Mouse (Mus musculus) kidney, postnatal 36 days (tissue): Measurements from ENCODE around the gene Rab1b.
"Not testable (repeated sequence)": the region's sequence is repeated elsewhere in the genome, so short reads cannot be mapped to it uniquely, and the experiment has no call there.

Source experiments
- DNase-seq, 2 experiments: peaks; one replicate each; pipeline ENCODE4 v3.0.0; 2021 to 2022; ENCODE audit warnings: mixed read lengths in 2 of 2

Gene Rab1b

GRCm38 (mm10) chr19:5106731-5107191, at the start of gene Rab1b:
TSS of gene Rab1b (minus strand) at chr19:5107072.
- peak; percentile 98 to 99 for DNase-seq

GRCm38 (mm10) chr19:5152261-5152660, 45.4 kb upstream of the Rab1b start:
- no peak for DNase-seq

- no peak for DNase-seq
Measured at GRCm38 (mm10) chr19:5151741-5152140, 44.9 kb upstream of the Rab1b start.

- peak; percentile 40 to 72 for DNase-seq
Measured at GRCm38 (mm10) chr19:5151331-5151730, 44.5 kb upstream of the Rab1b start.

- no peak for DNase-seq
Measured at GRCm38 (mm10) chr19:5150358-5150757, 43.5 kb upstream of the Rab1b start.

- DNase-seq: not testable (repeated sequence)
Measured at GRCm38 (mm10) chr19:5149041-5149440, 42.2 kb upstream of the Rab1b start.

GRCm38 (mm10) chr19:5139640-5140039, 32.8 kb upstream of the Rab1b start:
- DNase-seq: peak; percentile 60 to 85

- no peak for DNase-seq
Measured at GRCm38 (mm10) chr19:5131237-5131636, 24.4 kb upstream of the Rab1b start.

- DNase-seq: peak; percentile 7 to 22
Measured at GRCm38 (mm10) chr19:5129770-5130169, 22.9 kb upstream of the Rab1b start.

GRCm38 (mm10) chr19:5124055-5124614, 17.3 kb upstream of the Rab1b start:
- no peak for DNase-seq

GRCm38 (mm10) chr19:5123241-5123640, 16.4 kb upstream of the Rab1b start:
- no peak for DNase-seq

- no peak for DNase-seq
Measured at GRCm38 (mm10) chr19:5122492-5122891, 15.6 kb upstream of the Rab1b start.

GRCm38 (mm10) chr19:5118384-5118698, 11.5 kb upstream of the Rab1b start, which contains the start of gene Klc2:
TSS of gene Klc2 (minus strand) at chr19:5118560.
- no peak for DNase-seq

GRCm38 (mm10) chr19:5117494-5118383, 10.9 kb upstream of the Rab1b start:
- DNase-seq: peak; percentile 90 to 94

- no peak for DNase-seq
Measured at GRCm38 (mm10) chr19:5113783-5114182, 6.9 kb upstream of the Rab1b start.

- DNase-seq: peak in 1 of 2 experiments; percentile 68
Measured at GRCm38 (mm10) chr19:5109659-5110453, 3.0 kb upstream of the Rab1b start.

GRCm38 (mm10) chr19:5108702-5109101, 1.8 kb upstream of the Rab1b start:
- DNase-seq: peak; percentile 56 to 86

- peak; percentile 71 to 77 for DNase-seq
Measured at GRCm38 (mm10) chr19:5108271-5108575, 1.4 kb upstream of the Rab1b start.

GRCm38 (mm10) chr19:5107556-5108270, 841 bp upstream of the Rab1b start:
- DNase-seq: no peak

GRCm38 (mm10) chr19:5106074-5106473, 798 bp downstream of the Rab1b start:
- peak; percentile 69 to 71 for DNase-seq

GRCm38 (mm10) chr19:5098363-5099143, 8.3 kb downstream of the Rab1b start, which contains the start of gene Cnih2:
TSS of gene Cnih2 (minus strand) at chr19:5098521.
- peak; percentile 35 to 82 for DNase-seq
